Mouse (Mus musculus): ENCODE results near the gene Klhl26.

Gene Klhl26

DNA sequence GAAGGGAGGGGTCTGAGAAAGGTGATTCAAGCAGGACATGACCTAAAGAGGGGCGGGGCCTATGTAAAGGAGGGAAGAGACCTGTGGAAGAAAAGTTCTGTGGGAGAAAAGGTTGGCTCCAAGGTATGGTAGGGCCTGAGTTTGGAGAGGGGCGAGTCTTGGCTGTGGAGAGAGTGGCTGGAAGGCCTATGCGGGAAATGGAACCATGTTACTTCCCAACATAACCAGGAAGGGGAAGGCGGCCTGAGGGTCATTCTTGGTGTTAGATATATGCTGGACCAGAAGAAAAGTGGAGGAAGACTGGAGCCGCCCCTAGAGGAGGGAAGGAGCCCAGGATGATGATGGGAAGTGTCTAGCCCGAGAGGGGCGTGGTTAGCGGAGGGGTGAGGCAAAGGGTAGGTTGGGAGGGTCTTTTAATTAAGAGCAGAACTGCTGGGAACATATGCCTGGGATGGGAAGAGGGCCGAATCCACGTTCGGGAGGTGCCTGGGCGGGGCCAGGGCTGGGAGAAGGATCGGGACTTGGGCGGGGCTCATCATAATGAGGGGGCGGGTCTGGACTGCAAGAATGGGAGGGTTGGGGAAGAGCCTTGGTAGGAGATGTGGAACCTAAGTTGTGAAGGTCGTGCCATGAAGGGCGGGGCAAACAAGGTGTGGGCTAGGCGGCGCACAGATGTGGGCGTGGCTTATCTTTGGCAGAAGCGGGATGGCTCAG is 658 bp upstream of the Klhl26 start:
- DNase-seq (ENCODE audit: low read depth, low spot score) = peak; percentile 81

DNA sequence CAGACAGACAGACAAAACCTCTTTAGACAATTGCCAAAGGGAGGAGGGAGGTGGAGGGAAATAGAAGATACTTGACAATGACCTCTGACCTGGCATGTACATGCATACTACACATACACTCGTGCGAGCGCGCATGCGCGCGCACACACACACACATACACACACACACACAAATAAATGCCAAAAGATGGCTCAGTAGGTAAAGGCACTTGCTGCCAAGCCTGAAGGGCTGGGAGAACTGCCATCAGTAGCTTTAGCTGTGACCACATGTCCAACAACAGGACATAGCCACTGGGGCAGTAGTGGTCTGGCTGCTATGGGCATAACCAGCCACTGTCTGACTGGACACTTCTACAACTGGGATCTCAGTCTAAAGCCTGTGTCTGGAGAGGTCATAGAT is 4.9 kb downstream of the Klhl26 start:
- no peak for DNase-seq (ENCODE audit: low read depth, low spot score)

DNA sequence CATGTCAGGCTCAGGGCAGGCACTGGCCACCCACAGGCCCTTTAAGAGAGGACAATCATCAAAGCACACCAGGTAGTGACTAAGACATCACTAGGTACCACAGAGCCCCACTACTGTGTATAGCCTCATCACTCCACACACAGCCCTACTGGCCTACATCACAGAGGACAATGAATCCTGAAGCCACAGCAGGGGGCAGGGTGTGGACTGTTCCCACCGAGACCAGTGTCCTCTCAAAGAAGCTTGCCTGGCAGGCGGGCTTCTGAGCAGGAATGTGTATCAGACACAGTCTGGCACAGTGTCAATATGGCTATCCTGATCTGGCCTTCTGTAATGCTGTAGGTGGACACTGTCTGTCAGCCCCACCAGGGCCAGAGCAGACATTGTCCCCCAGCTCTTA is 6.8 kb downstream of the Klhl26 start:
- DNase-seq (ENCODE audit: low read depth, low spot score) = no peak

DNA sequence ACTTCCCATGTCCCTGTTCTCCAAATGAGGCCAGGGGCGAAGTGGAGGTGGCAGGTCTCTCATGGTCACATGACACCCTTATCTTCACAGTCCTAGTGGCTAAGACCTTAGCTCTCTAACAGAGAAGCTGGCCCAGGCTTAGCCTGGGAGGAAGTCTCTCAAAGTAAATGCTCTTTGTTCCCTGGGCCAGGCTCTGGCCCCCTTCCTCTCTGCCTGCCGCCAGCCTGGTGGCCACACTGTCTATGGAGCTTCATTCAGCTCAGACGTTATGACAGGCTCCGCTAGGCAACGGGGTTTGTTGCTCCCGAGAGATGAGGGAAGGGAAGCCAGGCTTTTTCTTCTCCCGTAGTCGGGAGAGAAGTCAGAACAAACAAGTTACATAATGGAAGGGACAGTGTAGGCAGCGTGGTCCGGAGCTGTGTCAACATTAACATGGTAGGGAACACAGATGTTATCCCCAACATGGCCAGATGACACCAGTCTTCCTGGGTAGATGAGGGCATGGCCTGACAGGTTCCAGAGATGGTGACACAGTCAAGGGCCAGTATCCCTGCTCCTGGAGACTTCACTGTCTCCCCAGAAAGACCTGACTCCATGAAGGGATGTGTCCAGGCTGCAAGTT is 7.4 kb downstream of the Klhl26 start:
- DNase-seq (ENCODE audit: low read depth, low spot score) = no peak

DNA sequence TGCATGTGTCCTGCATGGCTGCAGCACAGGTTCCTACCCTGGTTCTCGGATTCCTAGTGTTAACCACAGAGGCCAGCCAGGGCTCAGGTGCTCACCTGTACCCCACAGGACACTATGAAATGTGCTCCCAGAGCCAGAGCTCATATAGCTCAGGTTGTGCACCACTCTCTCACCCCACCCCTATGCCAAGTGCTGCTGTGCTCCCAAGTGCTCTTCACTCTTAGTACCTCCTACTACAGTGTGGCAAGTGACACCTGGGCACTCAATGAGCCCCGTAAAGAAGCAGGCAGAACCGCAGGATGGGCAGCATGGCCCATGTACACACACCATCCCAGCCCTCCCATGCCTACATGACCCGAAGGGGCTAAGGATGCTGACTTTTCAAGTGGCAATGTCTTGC is 8.0 kb downstream of the Klhl26 start:
- DNase-seq (ENCODE audit: low read depth, low spot score) = no peak

DNA sequence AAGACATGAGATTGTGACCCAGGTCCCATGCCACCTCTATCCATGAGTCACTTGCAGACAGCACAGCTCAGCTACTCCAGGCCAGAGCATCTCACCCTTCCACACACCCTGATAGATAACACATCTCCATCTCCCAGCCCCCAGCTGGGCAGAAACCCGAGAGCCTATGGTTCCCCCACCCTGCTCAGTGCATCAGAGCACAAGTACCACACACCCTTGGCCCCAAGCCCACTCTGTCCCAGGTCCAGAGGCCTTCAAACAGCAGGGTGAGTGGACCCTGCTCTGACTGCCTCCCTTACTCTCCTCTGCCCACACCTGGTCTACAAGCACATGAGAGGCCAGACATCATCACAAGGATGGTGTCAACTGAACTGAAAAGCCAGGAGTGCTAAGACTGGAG is 8.9 kb downstream of the Klhl26 start:
- no peak for DNase-seq (ENCODE audit: low read depth, low spot score)

DNA sequence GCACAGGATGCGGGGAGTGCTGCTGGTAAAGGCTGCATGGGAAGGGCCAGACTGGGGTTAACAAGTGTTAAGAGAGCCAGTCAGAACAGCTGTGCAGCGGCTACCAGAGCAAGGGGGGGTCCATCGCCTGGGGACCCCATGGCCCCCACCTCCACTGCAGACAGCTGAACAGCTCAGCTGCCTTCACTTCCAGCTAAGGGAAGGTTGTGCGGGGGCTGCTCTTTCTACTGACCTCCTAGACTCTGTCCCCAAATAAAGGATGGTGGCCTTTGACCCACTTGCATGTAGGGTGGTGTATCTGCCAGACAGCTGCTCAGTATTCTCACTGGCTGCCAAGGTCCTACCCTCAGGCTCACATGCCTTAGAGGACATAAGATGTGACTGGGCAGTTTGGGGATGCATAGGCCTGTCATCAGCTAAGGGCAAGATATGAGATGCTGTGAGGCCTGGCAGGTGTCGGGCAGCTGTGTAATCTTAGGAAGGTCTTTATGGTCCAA is 9.5 kb downstream of the Klhl26 start:
- no peak for DNase-seq (ENCODE audit: low read depth, low spot score)

DNA sequence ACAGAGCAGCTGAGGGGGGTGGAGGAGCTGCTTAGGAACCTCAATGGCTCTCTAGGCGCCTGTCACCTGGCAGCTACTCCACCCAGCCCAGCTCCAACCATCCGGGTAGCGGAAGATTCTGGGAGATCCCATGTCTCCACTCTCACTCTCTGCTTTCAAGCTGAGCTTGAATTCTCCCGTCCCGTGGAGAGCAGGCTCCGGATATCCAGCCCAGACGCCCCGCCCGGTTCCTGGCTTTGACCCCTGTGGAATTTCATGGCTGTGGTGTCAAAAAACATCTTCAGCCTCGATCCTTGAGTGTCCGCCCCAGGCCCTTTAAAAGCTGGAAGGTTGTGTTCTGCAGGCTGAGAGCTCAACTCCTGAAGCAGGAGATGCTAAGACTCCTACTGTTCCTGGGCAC is 10.0 kb downstream of the Klhl26 start:
- DNase-seq (ENCODE audit: low read depth, low spot score) = no peak

DNA sequence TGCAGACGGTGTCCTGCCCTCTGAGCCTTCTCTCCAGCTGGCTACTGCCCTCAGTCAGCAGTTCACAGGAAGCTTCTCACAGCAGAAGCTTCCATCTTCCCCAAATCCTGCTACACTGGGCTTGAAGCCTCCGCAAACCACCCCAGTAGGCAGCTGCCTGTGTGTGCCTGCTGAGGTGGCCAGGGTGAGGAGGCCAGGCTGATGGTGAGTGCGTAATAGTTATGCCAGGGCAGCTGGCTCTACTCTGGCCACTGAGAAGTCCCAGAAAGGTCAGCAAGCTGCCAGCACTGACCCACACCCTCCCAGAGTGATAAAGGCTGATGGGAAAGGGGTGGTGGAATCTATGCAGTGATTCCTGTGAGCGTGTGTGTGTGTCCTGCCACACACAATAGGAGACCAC is 10.5 kb downstream of the Klhl26 start:
- no peak for DNase-seq (ENCODE audit: low read depth, low spot score)

DNA sequence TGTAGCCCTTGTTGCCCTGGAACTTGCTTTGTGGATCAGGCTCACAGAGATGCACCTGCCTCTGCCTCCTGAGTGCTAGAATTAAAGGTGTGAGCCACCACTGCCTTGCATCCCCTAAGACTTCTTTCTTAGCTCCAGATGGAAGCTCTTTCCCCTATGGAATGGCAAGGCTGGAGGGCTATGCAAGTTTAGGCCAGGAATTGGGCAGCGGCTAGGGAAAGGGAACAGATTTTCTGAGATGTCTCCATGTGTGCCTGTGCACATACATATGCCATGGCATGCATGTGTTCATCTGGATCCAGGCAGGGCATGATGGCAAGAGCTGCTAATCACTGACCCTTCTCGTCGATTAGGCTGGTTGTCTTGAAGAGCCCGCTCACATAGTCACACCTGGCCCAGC is 11.1 kb downstream of the Klhl26 start:
- no peak for DNase-seq (ENCODE audit: low read depth, low spot score)

DNA sequence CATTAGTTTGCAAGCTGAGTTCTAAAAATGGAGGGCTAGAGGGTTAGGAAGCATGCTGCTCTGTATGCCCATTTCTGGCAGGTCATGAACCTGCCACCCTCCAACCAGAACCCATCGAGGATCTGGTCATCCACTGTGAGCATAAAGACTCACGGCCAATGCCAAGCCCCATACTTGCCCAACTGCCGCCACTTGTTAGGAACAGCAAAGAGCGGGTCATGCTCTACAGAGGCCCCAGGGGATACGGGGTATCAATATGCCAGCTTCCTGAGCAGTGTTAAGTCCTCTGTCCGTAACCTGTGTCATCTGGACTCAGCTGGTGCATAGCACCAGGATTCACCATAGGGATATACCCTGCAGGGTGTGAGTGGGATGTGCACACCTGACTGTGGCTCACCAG is 12.6 kb downstream of the Klhl26 start:
- no peak for DNase-seq (ENCODE audit: low read depth, low spot score)

DNA sequence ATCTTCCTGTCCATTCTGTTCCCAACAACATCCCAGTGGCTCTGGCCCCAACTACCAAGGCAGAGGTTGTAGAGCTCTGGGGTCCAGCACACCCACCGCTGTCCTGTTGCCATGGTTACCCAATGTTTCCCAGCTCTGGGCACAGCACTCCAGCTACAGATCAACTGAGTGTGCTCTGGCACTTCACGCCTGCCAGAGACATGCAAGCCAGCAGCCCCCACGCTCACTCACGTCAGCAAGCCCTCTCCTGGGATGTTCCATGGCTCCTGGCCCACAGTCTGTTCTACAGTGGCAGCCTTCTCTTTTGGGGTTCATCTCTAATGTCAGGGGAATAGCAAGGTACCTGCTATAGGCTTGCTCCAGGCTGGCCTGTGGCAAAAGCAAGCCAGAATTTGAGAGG is 13.5 kb downstream of the Klhl26 start:
- DNase-seq (ENCODE audit: low read depth, low spot score) = no peak

DNA sequence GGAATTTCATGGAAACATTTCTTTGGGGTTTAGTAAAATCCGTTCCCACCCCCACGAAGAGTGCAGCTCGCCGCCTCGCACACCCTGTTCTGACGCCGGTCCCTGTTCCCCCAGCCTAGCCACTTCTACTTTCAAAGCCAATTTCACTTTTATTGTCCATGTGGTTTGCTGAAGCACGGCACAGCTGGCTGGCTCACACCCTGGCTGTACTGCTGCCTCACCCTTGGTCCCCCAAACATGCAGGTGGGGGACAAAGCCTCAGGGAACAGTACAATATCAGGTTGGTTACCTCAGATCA is 14.3 kb downstream of the Klhl26 start:
- DNase-seq (ENCODE audit: low read depth, low spot score) = peak; percentile 29

DNA sequence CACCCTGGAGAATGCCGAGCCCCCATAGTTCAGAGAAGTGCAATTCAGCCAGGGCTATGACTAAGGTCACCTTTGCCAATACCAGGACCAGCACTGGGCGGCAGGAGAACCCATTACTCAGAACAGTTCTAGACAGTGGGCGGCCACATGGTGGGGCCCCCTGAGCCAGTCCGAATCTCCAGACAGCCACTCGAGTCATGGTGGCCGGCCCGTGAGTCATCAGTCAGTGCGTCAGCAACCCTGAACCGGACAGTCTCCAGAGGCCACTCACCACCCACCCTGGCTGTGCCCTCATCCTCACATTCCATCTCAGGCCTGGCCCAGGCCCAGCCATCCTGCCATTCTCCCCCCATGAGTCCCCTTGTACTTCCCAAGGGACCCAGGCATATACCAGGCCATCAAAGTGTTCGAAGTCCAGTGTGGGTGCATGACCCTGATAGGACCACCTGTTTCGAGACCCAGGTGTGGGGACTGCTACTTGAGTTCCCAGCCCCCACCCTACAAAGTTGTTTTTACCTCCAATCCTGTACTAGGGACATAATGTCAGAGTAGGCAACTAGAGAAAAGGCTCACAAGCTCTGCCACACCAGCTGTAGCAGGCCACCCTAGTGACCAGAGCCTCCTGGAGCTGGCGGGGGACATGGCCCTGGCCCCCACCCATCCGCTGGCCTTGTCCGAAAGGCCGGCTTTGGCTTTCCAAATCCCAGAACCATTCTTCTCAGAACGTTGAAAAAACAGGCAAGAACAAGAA is 14.8 kb downstream of the Klhl26 start:
- DNase-seq (ENCODE audit: low read depth, low spot score) = no peak

DNA sequence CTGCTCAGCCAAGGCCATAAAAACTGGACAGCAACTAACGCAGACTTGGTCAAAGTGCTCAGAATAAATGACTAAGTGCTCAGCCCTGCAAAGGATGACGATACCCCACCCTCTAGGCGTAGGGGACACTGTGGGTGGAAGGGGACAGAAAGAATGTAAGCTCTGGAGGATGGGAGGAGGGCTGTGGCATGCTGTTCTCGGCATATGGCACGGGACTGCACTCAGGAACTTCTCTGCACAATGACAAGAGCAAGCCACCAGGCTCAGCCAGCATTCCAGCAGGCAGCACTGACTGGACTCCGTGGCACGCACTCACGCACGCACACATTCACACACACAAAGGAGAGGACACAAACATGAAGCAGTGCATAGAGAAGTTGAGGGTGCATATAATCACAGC is 16.2 kb downstream of the Klhl26 start:
- DNase-seq (ENCODE audit: low read depth, low spot score) = no peak

DNA sequence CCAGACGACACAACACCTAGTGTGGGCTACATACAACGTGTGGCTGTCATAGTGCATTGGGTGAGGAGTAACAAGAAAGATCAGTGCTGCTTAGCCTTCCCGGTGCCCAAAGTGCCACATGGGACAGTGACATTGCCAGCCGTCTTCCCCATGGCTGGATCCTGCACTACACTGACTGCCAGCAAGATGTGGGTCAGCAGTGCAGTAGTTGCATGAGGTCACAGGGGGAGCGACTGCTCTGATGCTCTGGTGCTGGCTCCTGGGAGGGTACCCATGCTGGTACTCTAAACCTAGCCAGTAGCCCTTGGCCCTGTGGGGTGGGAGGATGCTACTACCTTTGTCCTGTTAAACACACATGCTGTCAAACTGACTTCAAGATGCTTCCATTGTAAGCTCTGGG is 16.6 kb downstream of the Klhl26 start:
- no peak for DNase-seq (ENCODE audit: low read depth, low spot score)

DNA sequence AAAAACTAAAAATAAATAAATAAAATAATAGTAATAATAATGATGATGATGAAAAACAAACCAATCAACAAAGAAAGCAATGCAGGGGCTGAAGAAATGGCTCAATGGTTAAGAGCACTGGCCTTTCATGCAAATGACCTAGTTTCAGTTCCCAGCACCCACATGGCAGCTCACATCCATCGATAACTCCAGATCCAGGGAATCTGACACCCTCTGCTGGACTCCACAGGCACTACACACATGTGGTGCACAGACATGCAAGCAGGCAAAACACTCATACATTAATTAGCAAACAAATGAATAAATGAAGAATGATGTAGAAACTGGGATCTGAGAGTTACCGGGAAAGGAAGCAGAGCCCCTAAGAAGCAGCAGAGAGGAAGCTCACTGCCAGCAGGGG is 17.1 kb downstream of the Klhl26 start:
- DNase-seq (ENCODE audit: low read depth, low spot score) = no peak

DNA sequence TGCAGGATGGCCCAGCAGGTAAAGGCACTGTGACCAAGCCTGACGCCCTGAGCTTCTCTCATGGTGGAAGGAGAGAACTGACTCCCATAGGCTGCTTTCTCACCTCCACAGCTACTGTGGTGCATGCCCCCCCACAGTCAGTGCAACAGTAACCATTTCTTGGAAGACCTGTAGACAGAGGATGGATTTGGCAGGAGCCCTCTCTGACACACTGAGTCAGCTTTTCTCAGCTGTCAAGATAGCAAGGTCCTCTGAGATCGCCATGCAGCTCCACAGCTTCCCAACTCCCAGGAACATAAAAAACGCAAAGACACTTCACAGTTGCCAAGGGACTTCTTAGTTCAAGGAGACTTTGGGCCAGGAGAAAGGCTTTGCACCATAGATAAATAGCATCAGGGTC is 18.3 kb downstream of the Klhl26 start:
- no peak for DNase-seq (ENCODE audit: low read depth, low spot score)

DNA sequence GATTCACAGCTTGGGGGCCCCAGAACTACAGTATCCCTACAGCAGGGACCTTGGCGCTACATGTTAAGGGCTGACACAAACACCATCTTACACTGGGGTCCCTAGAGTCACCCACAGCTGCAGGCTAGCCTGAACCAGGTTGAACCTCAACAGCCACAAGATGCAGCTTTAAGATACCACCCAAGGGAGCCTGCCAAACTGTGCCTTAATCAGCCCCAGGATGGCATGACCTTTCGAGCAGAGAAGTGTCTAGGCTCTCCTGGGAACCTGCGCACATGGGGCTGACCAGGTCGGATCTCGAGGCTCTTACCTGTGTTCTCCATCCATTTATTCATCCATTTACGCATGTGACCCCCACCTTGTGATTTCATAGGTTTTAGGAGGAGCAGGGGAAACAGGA is 18.9 kb downstream of the Klhl26 start:
- no peak for DNase-seq (ENCODE audit: low read depth, low spot score)

DNA sequence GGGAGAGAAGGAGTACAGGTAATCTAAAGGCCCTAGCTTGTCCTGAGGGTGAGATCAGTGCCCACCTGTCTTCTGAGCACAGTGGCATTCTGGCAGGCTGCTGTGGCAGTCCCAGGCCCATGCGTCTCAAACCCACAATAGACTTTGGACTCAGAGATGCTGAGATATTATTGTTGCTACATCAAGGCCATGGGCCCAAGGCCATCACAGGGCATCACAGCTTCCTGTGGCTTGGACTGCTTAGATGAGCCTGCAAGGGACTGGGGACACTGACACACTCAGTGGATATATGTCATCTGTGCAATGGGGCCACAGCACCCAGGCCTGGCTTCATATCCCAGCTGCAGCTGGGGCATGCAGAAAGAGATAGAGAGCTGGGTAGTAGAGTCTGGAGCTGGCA is 19.8 kb downstream of the Klhl26 start:
- DNase-seq (ENCODE audit: low read depth, low spot score) = no peak

DNA sequence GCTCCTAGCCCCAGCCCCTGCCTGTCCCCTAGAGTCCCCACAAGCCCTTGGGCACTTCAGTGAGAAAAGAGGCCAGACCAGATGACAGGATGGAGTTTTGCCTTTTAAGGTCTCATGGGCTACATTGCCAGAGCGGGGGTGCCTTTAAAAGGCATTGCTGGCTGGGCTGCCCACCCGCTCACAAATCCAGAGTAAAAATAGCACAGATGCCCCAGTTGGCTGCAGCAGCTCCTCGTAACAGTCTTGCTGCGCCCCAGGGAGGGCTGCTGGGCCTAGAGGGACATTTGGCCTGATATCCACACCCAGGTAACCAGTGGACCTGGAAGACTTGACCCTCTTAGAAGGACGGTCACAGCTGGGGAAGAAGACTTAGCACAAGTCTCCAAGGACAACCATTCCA is 22.9 kb downstream of the Klhl26 start:
- DNase-seq (ENCODE audit: low read depth, low spot score) = no peak

DNA sequence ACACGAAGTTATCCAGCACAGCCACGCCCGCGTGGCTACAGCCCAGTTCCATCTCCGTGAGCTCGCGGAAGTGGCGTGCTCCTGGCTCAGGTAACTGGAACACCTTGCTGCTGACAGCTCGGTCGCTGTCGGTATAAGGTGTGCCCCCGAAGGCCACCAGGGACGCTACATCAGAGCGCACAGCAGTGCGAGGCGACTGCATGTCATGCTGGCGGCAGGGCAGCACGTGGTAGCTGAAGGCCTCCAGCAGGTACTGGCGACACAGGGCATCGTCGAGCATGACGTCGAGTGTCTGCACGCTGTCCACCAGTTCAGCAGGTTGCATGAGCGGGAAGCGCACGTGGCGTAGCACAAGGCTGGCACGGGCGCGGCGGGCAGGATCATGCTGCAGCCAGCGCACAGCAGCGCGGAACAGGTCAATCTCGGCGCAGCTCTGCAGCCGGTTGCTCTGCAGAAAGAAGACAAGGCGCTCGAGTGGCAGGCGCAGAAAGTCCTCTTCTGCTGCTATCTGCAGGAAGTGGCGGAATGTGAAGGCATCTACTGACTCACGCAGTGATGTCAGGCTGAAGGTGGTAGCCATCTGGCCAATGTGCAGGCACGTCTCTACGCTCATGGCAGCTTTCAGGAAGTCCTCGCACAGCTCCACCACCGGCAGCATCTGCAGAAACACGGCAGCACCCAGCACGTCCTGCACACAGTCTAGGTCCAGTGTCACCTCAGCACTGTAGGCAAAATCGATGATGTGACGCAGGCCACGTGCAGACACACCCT is 24.4 kb downstream of the Klhl26 start:
- DNase-seq (ENCODE audit: low read depth, low spot score) = no peak
